Mouse (Mus musculus): ENCODE results near the gene Rps3.

Gene Rps3

DNA sequence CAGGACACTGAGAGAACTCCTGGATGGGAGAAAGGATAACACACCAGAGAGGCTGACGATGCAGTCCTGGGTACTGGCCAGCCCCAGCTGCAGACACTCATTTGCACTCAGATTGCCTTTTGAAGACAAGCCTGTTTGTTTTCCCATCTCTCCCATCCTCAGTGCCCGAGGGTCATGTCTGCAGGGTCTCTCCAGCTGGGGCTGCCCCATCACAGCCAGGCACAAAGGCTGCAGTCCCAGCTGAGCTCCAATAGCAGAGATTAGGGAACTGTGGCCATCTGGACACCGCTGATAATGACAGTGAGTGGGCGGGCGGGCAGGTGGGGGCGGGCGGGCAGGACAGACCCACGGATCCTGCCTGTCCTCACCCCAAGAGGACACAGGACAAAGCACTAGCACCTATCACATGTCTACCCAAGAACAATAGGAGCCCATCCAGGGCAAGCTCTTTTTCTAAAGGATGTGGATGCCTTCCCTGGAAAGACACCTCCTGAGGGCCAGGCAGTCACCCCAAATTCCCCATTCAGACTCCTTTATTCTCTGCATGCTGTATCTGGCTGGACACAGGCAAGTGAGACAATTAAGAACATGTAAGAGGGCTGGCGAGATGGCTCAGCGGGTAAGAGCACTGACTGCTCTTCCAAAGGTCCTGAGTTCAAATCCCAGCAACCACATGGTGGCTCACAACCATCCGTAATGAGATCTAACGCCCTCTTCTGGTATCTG lies 8.5 kb downstream of the Rps3 start:
- no peak for DNase-seq

DNA sequence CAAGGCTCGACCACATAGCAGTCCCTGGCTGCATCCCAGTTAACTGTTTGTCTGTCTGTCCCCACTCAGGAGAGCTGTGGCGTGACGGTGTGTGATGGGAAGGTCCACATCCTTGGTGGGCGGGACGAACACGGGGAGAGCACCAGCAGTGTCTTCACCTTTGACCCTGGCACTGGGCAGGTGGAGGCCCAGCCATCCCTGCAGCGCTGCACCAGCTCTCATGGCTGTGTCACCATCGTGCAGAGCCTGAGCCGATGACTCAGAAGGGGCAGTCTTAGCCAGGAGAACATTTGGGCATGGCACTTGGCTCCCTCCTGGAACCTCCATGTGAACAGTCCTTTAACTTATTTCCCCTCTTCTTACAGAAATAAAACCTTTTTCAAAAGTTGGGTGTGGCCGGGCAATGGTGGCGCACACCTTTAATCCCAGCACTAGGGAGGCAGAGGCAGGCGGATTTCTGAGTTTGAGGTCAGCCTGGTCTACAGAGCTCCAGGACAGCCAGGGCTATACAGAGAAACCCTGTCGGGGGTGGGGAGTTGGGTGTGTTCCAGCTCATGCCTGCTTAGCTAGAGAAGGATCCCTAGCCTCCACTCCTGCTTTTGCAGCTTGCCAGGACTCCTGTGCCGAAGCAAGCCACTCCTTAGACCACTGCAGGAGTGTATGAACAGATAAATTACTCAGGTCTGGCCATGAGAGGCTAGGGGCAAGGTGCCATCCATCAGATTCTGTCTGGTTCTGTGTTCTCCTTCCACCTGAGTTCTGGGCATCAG lies 9.7 kb downstream of the Rps3 start:
- no peak for DNase-seq

DNA sequence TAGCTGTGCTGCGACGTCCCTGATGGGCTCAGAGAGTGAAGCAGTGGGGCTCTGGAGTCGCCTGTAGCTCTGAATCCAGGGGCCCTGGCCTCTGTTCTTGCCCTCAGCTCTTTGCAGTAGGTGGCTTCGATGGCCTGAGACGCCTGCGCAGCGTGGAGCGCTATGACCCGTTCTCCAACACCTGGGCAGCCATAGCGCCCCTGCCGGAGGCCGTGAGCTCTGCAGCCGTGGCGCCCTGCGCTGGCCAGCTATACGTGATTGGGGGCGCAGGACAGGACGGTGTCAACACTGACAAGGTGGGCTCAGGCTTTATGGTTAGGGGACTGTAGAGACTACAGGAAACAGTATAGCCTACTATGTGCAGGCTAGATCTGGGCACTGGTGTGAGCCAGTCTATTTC lies 12.0 kb downstream of the Rps3 start:
- DNase-seq: no peak

DNA sequence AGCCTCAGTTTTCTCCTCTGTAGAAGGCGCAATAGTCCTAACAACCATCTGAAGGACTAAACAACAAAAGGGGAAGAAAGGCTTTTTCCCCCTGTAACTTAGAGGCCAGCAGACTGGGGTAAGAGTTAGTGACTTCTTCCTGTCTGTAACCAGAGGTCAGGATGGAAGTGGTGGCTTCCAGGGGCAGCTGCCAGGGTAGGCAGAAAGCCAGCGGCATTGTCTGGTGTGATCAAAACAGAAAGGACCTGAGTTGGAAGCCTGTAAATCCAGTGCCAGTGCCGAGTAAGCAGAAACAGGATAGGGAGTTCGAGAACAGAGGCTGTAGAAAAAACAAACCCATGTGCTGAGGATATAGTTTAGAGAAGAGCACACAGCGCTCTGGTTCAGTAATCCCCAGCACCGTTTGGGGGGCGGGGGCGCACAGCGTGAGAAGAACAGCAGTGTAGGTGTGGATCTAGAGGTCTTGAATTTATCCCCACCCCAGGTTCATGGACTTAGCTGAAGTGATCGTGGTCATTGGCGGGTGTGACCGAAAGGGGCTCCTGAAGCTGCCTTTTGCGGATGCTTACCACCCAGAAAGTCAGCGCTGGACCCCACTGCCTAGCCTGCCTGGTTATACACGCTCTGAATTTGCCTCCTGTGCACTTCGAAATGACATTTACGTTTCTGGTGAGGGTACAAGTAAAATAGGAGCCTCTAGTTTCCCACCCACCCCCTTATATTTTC lies 13.7 kb downstream of the Rps3 start:
- no peak for DNase-seq

DNA sequence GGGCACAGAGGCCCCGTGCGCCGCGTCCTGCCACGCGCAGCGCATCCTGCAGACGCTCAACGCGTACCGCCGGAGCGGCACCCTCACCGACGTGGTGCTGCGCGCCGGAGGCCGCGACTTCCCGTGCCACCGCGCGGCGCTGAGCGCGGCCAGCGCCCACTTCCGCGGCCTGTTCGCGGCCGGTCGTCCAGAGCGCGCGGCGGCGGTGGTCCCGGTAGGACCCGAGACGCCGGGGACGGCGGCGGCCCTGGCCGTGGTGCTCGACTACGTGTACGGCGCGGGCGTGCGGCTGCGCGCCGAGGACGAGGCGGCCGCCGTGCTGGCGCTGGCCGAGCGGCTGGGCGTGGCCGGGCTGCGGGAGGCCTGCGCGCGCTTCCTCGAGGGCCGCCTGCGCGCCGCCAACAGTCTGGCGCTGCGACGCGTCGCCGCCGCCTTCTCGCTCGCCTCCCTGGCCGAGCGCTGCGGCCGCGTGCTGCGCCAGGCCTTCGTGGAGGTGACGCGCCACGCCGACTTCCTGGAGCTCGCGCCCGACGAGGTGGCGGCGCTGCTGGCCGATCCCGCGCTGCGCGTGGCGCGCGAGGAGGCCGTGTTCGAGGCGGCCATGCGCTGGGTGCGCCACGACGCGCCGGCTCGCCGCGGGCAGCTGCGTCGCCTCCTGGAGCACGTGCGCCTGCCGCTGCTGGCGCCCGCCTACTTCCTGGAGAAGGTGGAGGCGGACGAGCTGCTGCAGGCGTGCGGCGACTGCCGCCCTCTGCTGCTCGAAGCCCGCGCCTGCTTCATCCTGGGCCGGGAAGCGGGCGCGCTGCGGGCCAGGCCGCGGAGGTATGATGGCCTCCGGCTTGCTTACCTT lies 15.0 kb downstream of the Rps3 start:
- DNase-seq: peak in 1 of 2 experiments; percentile 32

DNA sequence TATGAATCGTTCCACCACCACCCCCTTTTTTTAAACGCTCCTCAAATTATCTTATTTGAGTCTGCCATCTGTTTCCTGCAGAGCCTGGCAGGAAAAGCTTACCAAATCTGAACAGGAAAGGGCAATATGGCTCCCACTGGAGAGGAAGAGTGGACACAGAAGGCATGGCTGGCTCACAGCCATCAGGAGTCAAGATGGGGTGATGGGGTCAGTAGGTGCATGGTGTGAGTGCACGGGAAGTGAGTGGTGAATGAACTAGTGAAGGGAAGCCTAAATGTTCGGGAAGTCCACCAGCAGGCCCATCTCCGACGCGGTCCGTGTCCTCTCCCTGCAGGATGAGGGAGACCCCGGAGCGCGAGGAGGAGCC lies 15.6 kb downstream of the Rps3 start:
- no peak for DNase-seq

DNA sequence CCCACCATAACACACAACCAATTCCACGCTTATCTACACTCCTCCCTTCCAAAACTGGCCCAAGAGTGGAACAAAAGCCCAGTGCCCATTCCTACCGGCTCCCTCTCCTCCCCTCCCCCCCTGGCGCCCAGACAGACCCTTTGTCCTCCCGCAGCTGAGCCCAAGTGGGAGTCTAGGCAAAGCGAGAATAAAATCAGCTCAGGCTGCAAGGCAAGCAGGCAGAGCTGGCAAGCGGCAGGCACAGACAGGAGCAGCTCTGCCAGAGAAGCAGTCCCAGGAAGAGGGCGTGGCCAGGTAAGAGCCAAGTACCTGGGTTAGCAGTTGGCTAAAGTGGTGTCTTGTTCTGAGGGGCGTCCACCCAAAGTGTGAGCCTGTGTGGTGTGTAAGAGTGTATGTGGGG lies 17.7 kb downstream of the Rps3 start, which contains the start of gene Klhl35:
Gene Klhl35 (plus strand): TSS at position 194 of the 400 bp plus-strand sequence.
- no peak for DNase-seq

DNA sequence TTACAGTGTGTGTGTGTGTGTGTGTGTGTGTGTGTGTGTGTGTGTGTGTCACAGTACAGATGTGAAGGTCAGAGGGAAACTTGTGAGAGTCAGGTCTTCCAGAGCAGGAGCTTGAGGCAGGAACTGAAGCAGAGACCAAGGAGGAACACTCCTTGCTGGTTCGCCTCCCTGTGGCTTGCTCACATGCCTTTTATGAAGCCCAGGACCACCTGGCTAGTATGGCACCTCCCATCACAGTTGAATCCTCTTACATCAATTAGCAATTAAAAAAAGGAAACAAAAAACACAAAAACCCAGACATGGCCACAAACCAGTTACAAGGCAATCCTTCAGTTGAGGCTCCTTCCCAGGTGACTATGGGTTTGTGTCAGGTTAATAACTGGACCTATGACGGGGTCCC lies 20.4 kb downstream of the Rps3 start:
- DNase-seq: no peak

DNA sequence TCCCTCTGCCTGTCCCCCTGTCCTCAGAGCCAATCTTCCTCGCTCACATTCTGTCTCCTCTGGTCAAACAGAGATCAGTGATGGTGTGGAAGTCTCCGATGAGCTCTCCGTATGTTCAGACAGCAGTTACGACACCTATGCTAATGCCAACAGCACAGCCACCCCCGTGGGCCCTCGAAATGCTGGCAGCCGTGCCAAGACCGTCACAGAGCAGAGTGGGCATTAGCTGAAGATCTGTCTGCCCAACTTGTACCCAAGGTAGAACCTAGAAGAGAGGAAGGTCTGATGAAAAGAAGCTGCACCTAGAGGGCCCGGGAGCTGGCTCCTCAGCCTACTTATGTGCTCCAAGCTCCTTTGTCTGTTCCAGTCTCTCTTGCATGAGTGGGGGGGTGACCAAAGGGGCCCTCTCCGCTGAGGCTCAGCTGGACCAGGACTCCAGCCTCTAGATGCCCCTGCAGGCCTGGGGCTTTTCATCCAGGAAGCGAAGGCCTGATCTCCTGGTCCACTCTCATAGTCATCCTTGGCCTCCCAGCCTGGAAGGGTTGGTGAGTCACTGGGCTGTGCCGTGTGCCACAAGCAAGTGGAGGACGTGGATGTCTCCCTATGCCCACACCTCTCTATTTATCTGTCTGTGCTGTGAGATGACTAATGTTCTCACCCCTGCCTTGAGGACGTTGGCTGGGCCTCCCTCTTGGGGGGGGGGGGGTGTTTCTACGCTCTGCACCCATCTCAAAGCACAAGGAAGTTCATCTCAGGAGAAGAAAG lies 23.5 kb downstream of the Rps3 start:
- DNase-seq: no peak

DNA sequence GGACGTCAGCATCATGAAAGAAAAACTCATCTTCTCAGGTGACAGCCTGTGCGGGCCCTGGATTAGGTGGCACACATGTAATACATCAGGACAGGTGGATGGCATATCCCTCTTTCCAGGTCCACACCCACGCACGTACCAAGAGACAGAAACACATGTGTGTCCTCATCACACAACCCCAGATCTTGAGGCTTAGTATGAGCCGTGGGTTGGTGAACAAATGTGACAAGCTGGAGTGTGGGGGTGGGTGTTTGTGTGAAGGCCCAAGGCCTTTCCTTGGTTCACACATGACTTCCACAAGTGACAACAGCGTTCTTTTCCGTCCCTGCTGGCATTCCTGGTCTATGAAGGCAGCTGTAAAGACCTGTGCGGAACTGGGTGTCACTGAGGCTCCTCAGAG lies 24.7 kb downstream of the Rps3 start:
- no peak for DNase-seq

DNA sequence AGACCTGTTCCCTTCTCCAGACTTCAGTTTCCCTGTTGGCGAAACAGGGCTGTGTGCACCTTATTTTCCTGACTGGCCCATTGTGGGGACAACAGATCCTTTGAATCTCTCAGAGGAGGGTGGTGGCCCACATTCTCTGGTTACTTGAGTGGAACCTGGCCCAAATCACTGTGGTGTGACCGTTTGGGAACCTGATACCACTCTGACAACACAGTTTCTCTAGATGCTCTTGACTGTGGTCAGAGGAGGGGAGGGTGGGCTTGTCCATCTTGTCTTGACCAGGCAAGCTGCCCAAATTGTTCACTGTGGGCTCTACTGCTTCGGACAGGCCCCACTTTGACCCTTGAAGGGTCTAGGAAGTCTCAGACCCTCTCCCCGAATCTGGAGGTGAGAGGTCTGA lies 29.5 kb downstream of the Rps3 start:
- DNase-seq: no peak

DNA sequence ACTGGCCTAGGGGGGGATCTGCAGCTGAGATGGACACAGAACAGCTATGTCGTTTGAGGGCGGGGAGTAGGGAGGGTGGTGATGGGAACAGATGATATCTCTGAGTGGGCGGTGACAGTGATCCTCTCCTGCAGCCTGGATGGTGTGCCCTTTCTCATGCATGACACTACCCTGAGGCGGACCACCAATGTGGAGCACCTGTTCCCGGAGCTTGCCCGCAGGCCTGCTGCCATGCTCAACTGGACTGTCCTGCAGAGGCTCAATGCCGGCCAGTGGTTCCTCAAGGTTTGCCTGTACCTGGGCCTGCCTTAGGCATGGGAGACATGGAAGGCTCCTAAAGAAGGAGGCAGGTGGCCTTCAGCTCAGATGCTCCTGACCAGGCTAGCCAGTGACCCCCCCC lies 30.7 kb downstream of the Rps3 start:
- no peak for DNase-seq

DNA sequence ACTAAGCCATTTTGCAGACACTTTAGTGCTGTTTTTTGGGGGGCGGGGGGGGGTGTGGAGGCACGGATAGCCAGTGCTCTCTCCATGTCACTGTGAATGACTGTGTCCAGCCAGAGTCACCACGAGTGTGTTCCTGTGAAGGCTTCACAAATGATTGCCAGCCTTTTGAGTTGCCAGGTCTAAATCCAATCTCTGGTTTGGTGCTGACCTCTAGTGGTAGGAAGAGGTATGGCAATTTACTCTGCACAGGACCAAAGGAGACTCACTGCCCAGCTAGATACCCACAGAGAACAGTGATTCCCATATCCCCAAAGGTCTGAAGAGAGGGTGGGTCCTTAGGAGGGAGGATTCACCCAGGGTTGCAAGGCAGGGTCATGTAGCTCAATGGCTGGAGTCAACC lies 32.8 kb downstream of the Rps3 start:
- DNase-seq: peak; percentile 71 to 78

DNA sequence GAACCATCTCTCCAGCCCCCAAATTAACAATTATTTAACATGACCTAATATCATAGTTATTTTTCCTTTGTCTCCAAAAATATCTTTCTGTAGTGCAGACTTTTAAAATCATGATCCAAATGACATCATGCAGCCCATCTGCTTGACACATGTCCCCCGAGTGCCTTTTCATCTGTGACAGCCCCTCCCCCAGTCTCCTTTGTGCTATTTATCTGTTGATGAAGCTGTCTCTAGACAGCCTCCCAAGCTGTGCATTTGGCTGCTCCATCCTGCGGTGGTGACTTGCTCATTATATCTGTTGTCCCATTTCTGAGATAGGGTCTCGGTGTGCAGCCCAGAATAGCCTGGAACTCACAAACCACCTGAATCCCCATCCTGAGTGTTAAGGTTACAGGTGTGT lies 33.8 kb downstream of the Rps3 start:
- no peak for DNase-seq

DNA sequence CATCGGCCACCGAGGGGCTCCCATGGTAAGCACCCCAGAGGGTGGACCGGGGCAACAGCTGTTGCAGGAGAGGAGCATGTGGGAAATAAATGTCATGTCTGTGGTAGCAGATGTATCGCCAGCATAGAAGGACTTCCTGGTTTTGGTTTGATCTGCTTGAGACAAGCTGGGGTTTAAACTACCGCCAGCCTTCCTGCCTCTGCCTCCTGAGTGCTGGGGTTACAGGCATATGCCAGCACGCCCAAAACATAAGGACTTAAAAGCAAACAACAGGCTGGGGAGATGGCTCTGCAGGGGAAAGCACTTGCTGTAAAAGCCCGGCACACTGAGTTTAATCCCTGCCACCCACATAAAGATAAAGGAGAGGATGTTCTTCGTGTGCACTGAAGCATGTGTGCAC lies 34.5 kb downstream of the Rps3 start:
- DNase-seq: no peak

DNA sequence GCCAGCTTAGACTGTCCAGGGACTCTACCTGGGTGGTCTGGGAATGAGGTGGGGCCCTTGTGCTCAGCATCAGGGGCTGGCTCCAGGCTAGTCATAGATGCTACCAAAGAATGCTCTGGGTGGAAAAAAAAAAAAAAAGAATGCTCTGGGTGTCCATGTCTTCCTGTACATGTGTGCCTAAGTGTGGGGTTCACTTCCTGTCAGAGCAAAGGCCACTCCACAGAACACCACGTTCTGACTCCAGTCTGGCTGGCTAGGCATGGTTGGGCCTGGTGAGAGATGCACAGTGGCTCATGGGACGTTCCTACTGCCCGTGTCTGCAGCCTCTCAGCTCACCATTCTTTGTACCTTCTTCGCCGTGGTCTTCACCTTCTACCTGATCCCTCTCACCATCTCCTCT lies 34.9 kb downstream of the Rps3 start:
- no peak for DNase-seq

DNA sequence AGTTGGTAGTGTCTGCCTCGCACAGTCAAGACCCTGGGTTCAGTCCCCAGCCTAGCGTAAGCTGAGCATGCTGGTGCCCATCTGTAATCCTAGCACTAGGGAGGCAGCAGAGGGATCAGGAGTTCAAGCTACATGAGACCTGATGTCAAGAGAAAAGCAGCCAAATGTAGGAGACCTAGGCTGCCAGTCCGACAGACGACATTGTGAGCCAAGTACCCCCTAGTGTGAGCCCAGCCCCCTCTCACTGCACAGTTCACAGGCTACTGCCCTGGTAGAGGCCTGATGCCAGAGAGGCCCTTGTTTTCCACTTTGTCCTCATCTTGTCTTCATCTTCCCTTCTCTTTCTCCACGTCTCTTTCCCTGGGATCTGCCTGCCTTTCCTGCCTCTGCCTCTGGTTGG lies 36.2 kb downstream of the Rps3 start:
- no peak for DNase-seq

DNA sequence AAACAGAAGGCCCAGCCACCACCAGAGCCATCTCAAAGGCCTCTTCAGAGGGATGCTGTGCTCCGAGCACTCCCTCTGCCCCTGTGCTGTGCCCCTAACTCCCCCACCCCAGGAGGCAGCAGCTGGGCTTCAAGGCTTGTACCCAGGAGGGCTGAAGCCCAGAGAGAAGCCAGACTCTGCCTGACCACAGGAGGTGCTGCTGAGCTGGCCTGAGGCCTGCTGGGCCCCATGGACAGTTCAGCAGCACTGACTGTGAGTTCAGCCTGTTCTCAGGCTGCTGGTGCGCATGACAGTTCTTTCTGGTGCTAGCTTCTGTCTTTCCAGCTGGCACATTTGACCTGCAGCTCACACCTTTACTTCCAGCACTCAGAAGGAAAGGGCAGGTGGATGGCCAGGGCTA lies 37.7 kb downstream of the Rps3 start:
- no peak for DNase-seq

DNA sequence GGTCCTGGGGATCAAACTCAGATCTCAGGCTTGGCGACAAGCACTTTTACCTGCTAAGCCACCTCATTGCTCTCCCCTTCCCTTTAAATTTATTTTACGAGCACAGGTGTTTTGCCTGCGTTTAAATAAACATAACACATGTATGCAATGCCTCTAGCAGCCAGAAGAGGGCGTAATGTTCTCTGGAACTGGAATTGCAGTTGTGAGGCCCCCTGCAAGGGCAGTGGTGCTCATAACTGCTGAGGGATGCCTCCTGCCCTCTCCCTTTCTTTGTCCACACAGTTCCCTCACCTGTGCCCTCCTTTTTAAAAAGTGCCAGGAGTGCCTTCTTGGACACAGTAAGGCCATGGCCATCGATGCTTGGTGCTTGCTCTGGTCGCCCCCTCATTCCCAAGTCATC lies 39.5 kb downstream of the Rps3 start:
- DNase-seq: no peak

DNA sequence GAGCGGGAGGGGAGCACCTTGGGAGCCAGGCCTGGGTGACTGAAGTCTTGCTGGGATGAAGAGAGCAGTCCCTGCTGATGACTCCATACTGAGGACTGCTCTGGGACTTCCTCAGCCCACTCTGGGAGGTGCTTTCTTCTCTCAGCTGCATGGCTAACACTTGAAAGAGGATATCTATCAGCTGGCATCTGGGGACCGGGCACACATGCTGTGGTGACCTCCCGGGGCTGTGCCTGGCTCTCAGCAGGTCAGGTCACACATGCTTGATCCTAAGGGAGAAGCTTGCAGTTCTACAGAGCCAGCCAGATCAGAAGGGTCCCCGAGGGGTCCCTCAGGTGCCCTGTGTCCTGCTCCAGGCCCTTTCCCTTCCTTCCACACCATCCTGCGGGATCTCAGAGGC lies 40.4 kb downstream of the Rps3 start:
- no peak for DNase-seq

DNA sequence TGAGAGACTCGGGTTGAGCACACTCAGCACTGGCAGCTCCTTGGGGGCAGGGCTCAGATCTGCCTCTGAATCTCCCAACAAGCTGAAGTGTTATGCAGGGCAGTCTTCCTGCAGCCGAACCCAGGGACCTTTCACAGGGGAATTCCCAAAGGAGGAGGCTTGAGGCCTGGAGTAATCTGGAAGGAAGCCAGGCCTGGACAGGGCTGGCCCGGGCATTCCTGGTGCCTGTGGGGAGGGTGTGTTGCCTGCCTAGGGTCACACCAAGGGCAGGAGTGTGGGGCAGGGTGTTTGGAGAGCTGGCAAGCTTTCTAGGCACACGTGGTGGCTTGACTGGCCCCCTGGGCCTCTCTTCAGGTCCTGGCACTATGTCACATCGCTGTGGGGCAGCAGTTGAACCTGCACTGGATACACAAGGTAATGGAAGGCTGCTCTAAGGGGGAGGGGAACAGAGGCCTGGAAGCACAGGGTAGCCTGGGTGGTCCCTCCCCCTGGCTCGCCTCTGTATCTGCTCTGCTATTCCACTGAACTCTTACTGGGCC lies 41.9 kb downstream of the Rps3 start:
- DNase-seq: peak; percentile 73 to 92

DNA sequence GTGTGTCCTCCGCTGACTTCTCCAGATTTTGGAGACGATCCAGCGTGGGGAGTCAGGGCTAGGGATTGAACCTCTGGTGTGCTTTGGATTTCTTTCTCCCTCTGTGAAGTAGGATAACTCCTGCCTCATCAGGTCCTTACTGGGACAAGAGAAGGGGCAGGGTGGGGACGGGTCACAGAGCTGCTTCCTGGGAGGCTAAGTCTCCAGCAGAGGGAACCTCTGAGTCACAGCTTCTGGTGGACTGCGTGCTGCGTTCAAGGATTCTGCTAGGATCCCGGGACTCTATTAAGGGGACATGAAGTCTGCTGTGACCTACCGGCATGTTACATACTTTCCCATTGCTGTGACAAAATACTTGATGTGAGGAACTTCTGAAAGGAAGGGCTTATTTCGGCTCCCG lies 44.7 kb downstream of the Rps3 start:
- no peak for DNase-seq
